17 mouse cellular contexts compared by ENCODE assay signal in the genomic region with DNA sequence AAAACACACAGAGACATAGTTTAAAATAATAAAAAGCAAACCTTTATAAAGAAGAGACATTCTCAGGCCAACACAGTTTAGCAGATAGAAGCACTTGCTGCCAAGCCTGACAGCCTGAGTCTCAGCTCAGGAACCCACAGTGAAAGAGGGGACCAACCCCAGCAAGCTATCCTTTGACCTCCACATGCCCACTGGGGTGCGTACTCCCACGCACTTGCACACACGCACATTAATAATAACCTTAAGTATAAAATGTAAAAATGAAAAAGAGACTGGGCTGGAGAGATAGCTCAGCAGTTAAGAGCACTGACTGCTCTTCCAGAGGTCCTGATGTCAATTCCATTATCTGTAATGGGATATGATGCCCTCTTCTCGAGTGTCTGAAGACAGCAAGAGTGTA. TPM values are rescaled to one million over a fixed set of nuclear protein-coding genes. Genes with fewer than 3 reads are reported as not detected.
DNase-seq lines count a peak whose midpoint lies in the region; ATAC-seq lines count a peak whose summit lies in the region.
"Not testable (repeated sequence)": the region's sequence is repeated elsewhere in the genome, so short reads cannot be mapped to it uniquely, and the experiment has no call there.
"Had no signal": no experiment of that assay in that cellular context is flagged by ENCODE, and none has a peak within 500 bp of the region (broad histone marks: within the 10 kb centered on the region; RNA-seq: fewer than 3 reads in every experiment).

No protein-coding gene starts in this region.

- peak; percentile 45 for DNase-seq in forebrain, embryonic 11.5 days (ENCODE audit: low spot score)
- DNase-seq in gastrocnemius, postnatal 4 days (ENCODE audit: low spot score in 2 of 2), result peak; percentile 6 to 11
- DNase-seq in heart, embryonic 10.5 days (ENCODE audit: low spot score), result peak; percentile 71
- peak; percentile 29 for DNase-seq in liver, embryonic 11.5 days (ENCODE audit: low spot score)
- DNase-seq in neural tube, embryonic 11.5 days (ENCODE audit: low spot score), result peak; percentile 5
- peak; percentile 1 for DNase-seq in yolk sac, embryonic 10.5 days (ENCODE audit: low spot score)

- H3K4me1 ChIP-seq in forebrain, embryonic 11.5 days (replicated peaks; ENCODE audit: control insufficient read depth, insufficient read depth, low read length); heart, embryonic 10.5 days; liver, embryonic 11.5 days (replicated peaks; ENCODE audit: control insufficient read depth, insufficient read depth, low read length); neural tube, embryonic 11.5 days (ENCODE audit: control insufficient read depth, insufficient read depth, low read length): not testable (repeated sequence)

- H3K4me2 ChIP-seq in forebrain, embryonic 11.5 days (ENCODE audit: low read depth, low read length, severe bottlenecking); liver, embryonic 11.5 days; neural tube, embryonic 11.5 days (ENCODE audit: low read depth): not testable (repeated sequence)

- not testable (repeated sequence) for H3K9ac ChIP-seq in forebrain, embryonic 11.5 days (ENCODE audit: low read length); liver, embryonic 11.5 days (ENCODE audit: low read depth, low read length); neural tube, embryonic 11.5 days (ENCODE audit: low read length)

- WGBS in forebrain, embryonic 11.5 days, result 61% methylated on average over 4 of the region's 4 CpGs
- 70% methylated on average over 4 of the region's 4 CpGs for WGBS in heart, embryonic 10.5 days
- 58% methylated on average over 4 of the region's 4 CpGs for WGBS in liver, embryonic 11.5 days
- WGBS in neural tube, embryonic 11.5 days, result 62% methylated on average over 4 of the region's 4 CpGs

- not testable (repeated sequence) for H3K27me3 ChIP-seq in forebrain, embryonic 11.5 days (ENCODE audit: control insufficient read depth, insufficient read depth, low read length); heart, embryonic 10.5 days (ENCODE audit: insufficient read depth, poor library complexity, severe bottlenecking); liver, embryonic 11.5 days (replicated peaks; ENCODE audit: control insufficient read depth, insufficient read depth, low read length); neural tube, embryonic 11.5 days (ENCODE audit: control insufficient read depth, insufficient read depth, low read length)

- H3K9me3 ChIP-seq in forebrain, embryonic 11.5 days (ENCODE audit: control insufficient read depth, low read length), result peaks cover 46% of the 10 kb centered on the region
- H3K9me3 ChIP-seq in heart, embryonic 10.5 days, result peaks cover 59% of the 10 kb centered on the region
- peaks cover 50% of the 10 kb centered on the region for H3K9me3 ChIP-seq in liver, embryonic 11.5 days (ENCODE audit: control insufficient read depth, low read length)
- H3K9me3 ChIP-seq in neural tube, embryonic 11.5 days (ENCODE audit: control insufficient read depth, low read length), result peaks cover 48% of the 10 kb centered on the region

- H3K27ac ChIP-seq in forebrain, embryonic 11.5 days (ENCODE audit: low read depth, low read length); heart, embryonic 10.5 days; liver, embryonic 11.5 days (ENCODE audit: low read depth, low read length); neural tube, embryonic 11.5 days (ENCODE audit: low read depth, low read length): not testable (repeated sequence)

- H3K36me3 ChIP-seq in forebrain, embryonic 11.5 days (ENCODE audit: control insufficient read depth, insufficient read depth, low read length); heart, embryonic 10.5 days; liver, embryonic 11.5 days (ENCODE audit: control insufficient read depth, insufficient read depth, low read length); neural tube, embryonic 11.5 days (ENCODE audit: control insufficient read depth, insufficient read depth, low read length): not testable (repeated sequence)

- not testable (repeated sequence) for H3K4me3 ChIP-seq in forebrain, embryonic 11.5 days (ENCODE audit: low read depth, low read length); heart, embryonic 10.5 days; liver, embryonic 11.5 days (ENCODE audit: low read depth, low read length); neural tube, embryonic 11.5 days (ENCODE audit: low read depth, low read length)

- not testable (repeated sequence) for ATAC-seq in forebrain, embryonic 11.5 days (replicated peaks; ENCODE audit: low FRiP score); liver, embryonic 11.5 days (replicated peaks; ENCODE audit: low FRiP score); neural tube, embryonic 11.5 days (ENCODE audit: insufficient read depth, low FRiP score, low TSS enrichment)

RNA-seq across cellular contexts. Expression of a gene that starts 13.8 kb away (rescaled TPM):
- polyA plus RNA-seq in forebrain, embryonic 11.5 days (2014; fragmentation: Nextera tagmentation; extraction: Ambion mirVana), result 0.20 TPM in 1 of 2 replicates, not detected in the other
- not detected for total RNA-seq in gastrocnemius, postnatal 4 days (2021)
- 0.14 and 0.26 TPM in 2 replicates for polyA plus RNA-seq in heart, embryonic 10.5 days (2016; fragmentation: Nextera tagmentation; extraction: Ambion mirVana)
- polyA plus RNA-seq in liver, embryonic 11.5 days (2014; fragmentation: Nextera tagmentation; extraction: Ambion mirVana), result 0.37 and 0.55 TPM in 2 replicates
- polyA plus RNA-seq in neural tube, embryonic 11.5 days (2014; fragmentation: Nextera tagmentation; extraction: Ambion mirVana), result 0.28 TPM in 1 of 2 replicates, not detected in the other
- total RNA-seq: adrenal gland, postnatal 25 days had no signal
- polyA plus RNA-seq: adrenal gland, adult 2 months; brain, embryonic 14.5 days; embryonic facial prominence, embryonic 13.5 days; embryonic facial prominence, embryonic 15.5 days; erythroblast, embryonic 14.5 days; forebrain, embryonic 12.5 days; forebrain, embryonic 14.5 days; forebrain, embryonic 16.5 days had no signal

RNA-seq across cellular contexts. Expression of a gene that starts 41.8 kb away (rescaled TPM):
- 0.31 TPM in 1 of 2 replicates, not detected in the other for polyA plus RNA-seq in forebrain, embryonic 11.5 days (2014; fragmentation: Nextera tagmentation; extraction: Ambion mirVana)
- total RNA-seq in gastrocnemius, postnatal 4 days (2021), result not detected
- polyA plus RNA-seq in heart, embryonic 10.5 days (2016; fragmentation: Nextera tagmentation; extraction: Ambion mirVana), result 0.11 and 0.16 TPM in 2 replicates
- polyA plus RNA-seq in liver, embryonic 11.5 days (2014; fragmentation: Nextera tagmentation; extraction: Ambion mirVana), result 0.34 and 0.39 TPM in 2 replicates
- 0.09 TPM in 1 of 2 replicates, not detected in the other for polyA plus RNA-seq in neural tube, embryonic 11.5 days (2014; fragmentation: Nextera tagmentation; extraction: Ambion mirVana)
- total RNA-seq: common myeloid progenitor, adult 5-6 weeks had no signal
- polyA plus RNA-seq: adrenal gland, adult 2 months; embryonic facial prominence, embryonic 11.5 days; embryonic facial prominence, embryonic 13.5 days; embryonic facial prominence, embryonic 15.5 days; erythroblast, embryonic 14.5 days; forebrain, embryonic 14.5 days; forebrain, embryonic 16.5 days had no signal

Comparison
In these comparisons a context has a peak if more than half of its experiments do, and no peak if none do; other contexts are left out.
1. DNase-seq: peak in every context shown above with its lines; median percentile 71 in heart, embryonic 10.5 days; 45 in forebrain, embryonic 11.5 days; 29 in liver, embryonic 11.5 days; 8 in gastrocnemius, postnatal 4 days; 5 in neural tube, embryonic 11.5 days; 1 in yolk sac, embryonic 10.5 days.